Mouse (Mus musculus): ENCODE measurements around the gene Cdkal1. TPM values are rescaled to one million over a fixed set of nuclear protein-coding genes. Genes with fewer than 3 reads are reported as not detected.

The Cdkal1 gene
- total and polyA plus RNA-seq, 3 experiments: 8.7 to 13.7 (median 9.5) TPM

GRCm38 (mm10) chr13:29169356-29169755 is 686.1 kb downstream of the Cdkal1 start:
- dilution Hi-C loops (cut with MboI; ENCODE audit: extremely low pct_ligation_motif_present, extremely low pct_unique_long_range_greater_than_20kb, low sequenced_read_pairs): no loop called here
- Histone ChIP-seq H3K4me2 (ENCODE audit: insufficient read depth, low read depth, poor library complexity, severe bottlenecking) (no peak overlapping the region), H3K4me1 (ENCODE audit: control insufficient read depth in 1 of 2, insufficient read depth in 2 of 2) (peaks cover 0 to 12% of the 10 kb centered on the region in 2 experiments; a peak in 1 of 4 replicates)

GRCm38 (mm10) chr13:29164845-29165524 is 690.5 kb downstream of the Cdkal1 start:
- H3K36me3 ChIP-seq (replicated peaks in 1 of 2; ENCODE audit: control insufficient read depth in 1 of 2, insufficient read depth in 1 of 2, low read length in 1 of 2): no peaks in the 10 kb centered on the region
- no peak overlapping the region for H3K9ac ChIP-seq (ENCODE audit: insufficient read depth, low read depth)
- in situ Hi-C loops (cut with MboI; ENCODE audit: low pct_ligation_motif_present, low pct_unique_long_range_greater_than_20kb, low sequenced_read_pairs): no loop called here
- H3K79me2 ChIP-seq (replicated peaks; ENCODE audit: control insufficient read depth, extremely low read depth, insufficient read depth, poor library complexity, severe bottlenecking): no peaks in the 10 kb centered on the region
- no peak for DNase-seq (ENCODE audit: extremely low read depth)
- dilution Hi-C loops (cut with MboI; ENCODE audit: extremely low pct_ligation_motif_present, extremely low pct_unique_long_range_greater_than_20kb, low sequenced_read_pairs): no loop called here
- H3K4me2 ChIP-seq (ENCODE audit: insufficient read depth, low read depth, poor library complexity, severe bottlenecking): no peak overlapping the region
- H3K9me3 ChIP-seq (replicated peaks; ENCODE audit: low read length): peaks cover 3% of the 10 kb centered on the region
- H3K4me1 ChIP-seq (ENCODE audit: control insufficient read depth in 1 of 2, insufficient read depth in 2 of 2): peaks cover 0 to 13% of the 10 kb centered on the region in 2 experiments; a peak in 1 of 4 replicates
- H3K27me3 ChIP-seq (replicated peaks): no peaks in the 10 kb centered on the region
- TF ChIP-seq POLR2AphosphoS2 (IDR thresholded peaks at IDR 0.05; ENCODE audit: low read depth, low read length) (no peak), MXI1 (IDR thresholded peaks at IDR 0.05; ENCODE audit: low read depth, low read length) (no peak), UBTF (IDR thresholded peaks at IDR 0.05; ENCODE audit: low read depth, low read length) (no peak), BHLHE40 (IDR thresholded peaks at IDR 0.05; ENCODE audit: low read depth, low read length) (no peak), HCFC1 (IDR thresholded peaks at IDR 0.05; ENCODE audit: low read depth, low read length) (no peak), PAX5 (IDR thresholded peaks at IDR 0.05; ENCODE audit: low read length) (no peak), E2F4 (IDR thresholded peaks at IDR 0.05; ENCODE audit: insufficient replicate concordance, low read depth, low read length) (no peak)
- H3K4me3 ChIP-seq (replicated peaks in 1 of 3; ENCODE audit: low read depth in 2 of 3, low read length in 2 of 3, poor library complexity in 1 of 3): no peak overlapping the region
- no peak overlapping the region for H3K27ac ChIP-seq (ENCODE audit: insufficient read depth, low read depth)

More at GRCm38 (mm10) chr13:29169356-29169755, 686.1 kb downstream of the Cdkal1 start:
- in situ Hi-C loops (cut with MboI; ENCODE audit: low pct_ligation_motif_present, low pct_unique_long_range_greater_than_20kb, low sequenced_read_pairs): no loop called here
- H3K4me3 ChIP-seq (replicated peaks in 1 of 3; ENCODE audit: low read depth in 2 of 3, low read length in 2 of 3, poor library complexity in 1 of 3): no peak overlapping the region
- peaks cover 3% of the 10 kb centered on the region for H3K9me3 ChIP-seq (replicated peaks; ENCODE audit: low read length)
- no peak overlapping the region for H3K27ac ChIP-seq (ENCODE audit: insufficient read depth, low read depth)
- peak; percentile 71 for TF ChIP-seq BHLHE40 (IDR thresholded peaks at IDR 0.05; ENCODE audit: low read depth, low read length)
- TF ChIP-seq EP300 (IDR thresholded peaks at IDR 0.05; ENCODE audit: low read length): 0 out of 2 replicates have a peak, but pooled peaks have one; percentile 3
- TF ChIP-seq ETS1 (conservative IDR thresholded peaks at IDR 0.05; ENCODE audit: low read depth, low read length): peak; percentile 51; the same call in 1 of the 2 replicates
- 0 out of 2 replicates have a peak, but pooled peaks have one; percentile 28 for TF ChIP-seq MAX (IDR thresholded peaks at IDR 0.05; ENCODE audit: low read length)
- TF ChIP-seq ZNF384 (IDR thresholded peaks at IDR 0.05; ENCODE audit: low read depth, low read length): no peak
- H3K9ac ChIP-seq (ENCODE audit: insufficient read depth, low read depth): no peak overlapping the region
- no peaks in the 10 kb centered on the region for H3K36me3 ChIP-seq (replicated peaks in 1 of 2; ENCODE audit: control insufficient read depth in 1 of 2, insufficient read depth in 1 of 2, low read length in 1 of 2)
- peak; percentile 52 for DNase-seq (ENCODE audit: extremely low read depth)
- no peaks in the 10 kb centered on the region for H3K27me3 ChIP-seq (replicated peaks)
- H3K79me2 ChIP-seq (replicated peaks; ENCODE audit: control insufficient read depth, extremely low read depth, insufficient read depth, poor library complexity, severe bottlenecking): no peaks in the 10 kb centered on the region
